7 mouse cellular contexts compared by ENCODE assay signal in the genomic region with DNA sequence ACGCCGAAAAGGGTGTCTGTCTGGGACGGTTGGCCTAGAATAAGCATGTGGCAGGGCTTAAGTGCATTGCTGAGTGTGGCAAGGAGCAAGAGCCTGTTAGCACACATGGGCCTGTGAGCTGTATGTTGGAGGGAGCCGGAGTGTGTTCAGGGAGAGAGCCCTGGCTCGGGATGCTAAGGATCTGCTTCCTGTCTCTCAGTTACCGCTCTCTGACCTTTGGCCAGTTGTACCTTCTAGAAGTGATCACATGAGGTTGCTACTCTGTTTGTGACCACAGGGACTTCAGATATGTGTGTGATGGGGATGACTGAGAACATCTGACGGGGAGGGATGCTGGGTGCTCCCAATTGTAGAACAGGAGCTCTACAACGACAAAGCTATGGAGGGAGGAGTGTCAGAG. TPM values are rescaled to one million over a fixed set of nuclear protein-coding genes. Genes with fewer than 3 reads are reported as not detected.
DNase-seq lines count a peak whose midpoint lies in the region; TF ChIP-seq lines count a peak whose summit lies in the region.

No protein-coding gene starts in this region.

- peak; percentile 67 for DNase-seq in kidney, adult 2 months
- DNase-seq in kidney, postnatal 14 days: no peak
- DNase-seq in heart, postnatal 10 days: peak; percentile 41
- DNase-seq in kidney, adult 9 months: peak; percentile 58
- no peak for DNase-seq in ovary, postnatal 36 days (ENCODE audit: low spot score)
- DNase-seq in B cell, adult 2 months: no peak

- 39% methylated on average over 8 of the region's 8 CpGs for WGBS in kidney, adult 2 months
- WGBS in olfactory bulb, adult 2 months: 69% methylated on average over 8 of the region's 8 CpGs

- no peak for TF ChIP-seq POLR2A in kidney, adult 2 months (IDR thresholded peaks at IDR 0.05; ENCODE audit: low read depth, low read length)
- TF ChIP-seq POLR2A in olfactory bulb, adult 2 months (IDR thresholded peaks at IDR 0.05; ENCODE audit: insufficient read depth, low read depth, low read length): no peak

- H3K4me3 ChIP-seq in kidney, adult 2 months (ENCODE audit: insufficient read depth, low read depth, low read length): no peak overlapping the region
- no peak overlapping the region for H3K4me3 ChIP-seq in olfactory bulb, adult 2 months (ENCODE audit: insufficient read depth, low read depth, low read length)

- H3K27ac ChIP-seq in kidney, adult 2 months (ENCODE audit: insufficient read depth, low read depth, low read length): peak overlapping the region; percentile 36; the same call in 1 of the 2 replicates
- H3K27ac ChIP-seq in olfactory bulb, adult 2 months (ENCODE audit: insufficient read depth, low read depth, low read length): peak overlapping the region; percentile 42; the same call in 1 of the 2 replicates

- TF ChIP-seq CTCF in kidney, adult 2 months (conservative IDR thresholded peaks at IDR 0.05; ENCODE audit: insufficient read depth, insufficient read length, low read depth, low read length): no peak
- TF ChIP-seq CTCF in olfactory bulb, adult 2 months (IDR thresholded peaks at IDR 0.05; ENCODE audit: insufficient read depth, low read depth, low read length): no peak

- H3K36me3 ChIP-seq in kidney, adult 2 months (ENCODE audit: control insufficient read depth, insufficient read depth, low read length): no peaks in the 10 kb centered on the region

- no peaks in the 10 kb centered on the region for H3K27me3 ChIP-seq in kidney, adult 2 months (replicated peaks; ENCODE audit: control insufficient read depth, insufficient read depth, low read length)

- H3K4me1 ChIP-seq in kidney, adult 2 months (ENCODE audit: control insufficient read depth, insufficient read depth, low read length): peaks cover 51% of the 10 kb centered on the region
- H3K4me1 ChIP-seq in olfactory bulb, adult 2 months (ENCODE audit: control insufficient read depth, insufficient read depth, low read length): peaks cover 32% of the 10 kb centered on the region

- intact Hi-C loops in heart, postnatal 10 days (cut with DNase I): no loop called here

RNA-seq across cellular contexts. Expression of a gene that starts 48.2 kb away (rescaled TPM):
- polyA plus RNA-seq in kidney, adult 2 months (2012; rRNA removed): 53.0 and 61.6 TPM in 2 replicates
- 100 to 1,000 TPM; 250 to 256 TPM for total RNA-seq in heart, postnatal 10 days (2021)
- not detected in 2 replicates for polyA plus RNA-seq in olfactory bulb, adult 2 months (2012; ENCODE audit: insufficient read depth, insufficient read length, low replicate concordance, missing spikeins)

RNA-seq across cellular contexts. Expression of a gene that starts 58.1 kb away (rescaled TPM):
- polyA plus RNA-seq in kidney, adult 2 months (2012; rRNA removed): 16.5 and 18.5 TPM in 2 replicates
- 10 to 100 TPM; 45.6 to 48.4 TPM for total RNA-seq in heart, postnatal 10 days (2021)
- not detected in 2 replicates for polyA plus RNA-seq in olfactory bulb, adult 2 months (2012; ENCODE audit: insufficient read depth, insufficient read length, low replicate concordance, missing spikeins)

Comparison
In these comparisons a context has a peak if more than half of its experiments do, and no peak if none do; other contexts are left out.
1. DNase-seq: peak in kidney, adult 2 months (single experiment), heart, postnatal 10 days (2 of 2) and kidney, adult 9 months (single experiment); none in kidney, postnatal 14 days (single experiment), ovary, postnatal 36 days (single experiment) and B cell, adult 2 months (0 of 2).
2. RNA of a gene that starts 48.2 kb away (polyA plus RNA-seq): 53.0 to 61.6 TPM in kidney, adult 2 months; not detected in olfactory bulb, adult 2 months; every median in the first group is over 10 times any median in the second.